Mouse (Mus musculus) kidney, postnatal 0 days (tissue): ENCODE measurements around the gene Lmx1b. TPM values are rescaled to one million over a fixed set of nuclear protein-coding genes. Genes with fewer than 3 reads are reported as not detected.

ENCODE experiments used
- ATAC-seq: fragments of 200-750 bp; cut with Nextera tagmentation; replicated peaks from 2 replicates; pipeline ENCODE4 v1.8.0; 2017; ENCODE audit warnings: low read depth, moderate number of reproducible peaks, moderate TSS enrichment, moderate library complexity; ENCODE audit not compliant: low FRiP score
- DNase-seq: peaks from one replicate; pipeline ENCODE4 v3.0.0-alpha.2; 2016; ENCODE audit warnings: low spot score
- H3K27ac ChIP-seq: fragments of 300-500 bp; sonication (generic); 2 replicates; pipeline ENCODE4 v1.5.1; 2014; ENCODE audit warnings: mild to moderate bottlenecking
- H3K27me3 ChIP-seq: fragments of 300-500 bp; sonication (generic); 2 replicates; pipeline ENCODE4 v1.6.1; 2014; ENCODE audit warnings: low read length, mixed read lengths; ENCODE audit not compliant: insufficient read depth
- H3K36me3 ChIP-seq: fragments of 300-500 bp; sonication (generic); 2 replicates; pipeline ENCODE4 v1.6.1; 2014; ENCODE audit warnings: low read length, mixed read lengths; ENCODE audit not compliant: insufficient read depth
- H3K4me1 ChIP-seq: fragments of 300-500 bp; sonication (generic); replicated peaks from 2 replicates; pipeline ENCODE4 v1.6.1; 2014; ENCODE audit warnings: antibody characterized with exemption, low read length, mixed read lengths; ENCODE audit not compliant: insufficient read depth
- H3K4me2 ChIP-seq: fragments of 300-500 bp; sonication (generic); 2 replicates; pipeline ENCODE4 v1.6.1; 2014; ENCODE audit warnings: mild to moderate bottlenecking, low read length, moderate library complexity, mixed read lengths
- H3K4me3 ChIP-seq: fragments of 300-500 bp; sonication (generic); replicated peaks from 2 replicates; pipeline ENCODE4 v1.5.1; 2014; ENCODE audit warnings: low read depth, low read length
- H3K9ac ChIP-seq: fragments of 300-500 bp; sonication (generic); 2 replicates; pipeline ENCODE4 v1.6.1; 2014; ENCODE audit warnings: low read depth, low read length
- H3K9me3 ChIP-seq: fragments of 300-500 bp; sonication (generic); replicated peaks from 2 replicates; pipeline ENCODE4 v1.6.1; 2016; ENCODE audit warnings: low read length, inconsistent platforms, mixed read lengths
- CTCF ChIP-seq: IDR thresholded peaks from 2 replicates; pipeline ENCODE4 v1.5.1; 2016; ENCODE audit warnings: antibody characterized with exemption, low read depth, mild to moderate bottlenecking, moderate library complexity
- whole genome bisulfite sequencing: fragments of 180-500 bp; shearing (Covaris S2); extraction: QIAGEN DNeasy Blood & Tissue Kit; methylation state at CpG from one replicate; pipeline ENCODE4 v1.1.7; 2014; 5-methylcytosine and 5-hydroxymethylcytosine counted together
- polyA plus RNA-seq: library from polyadenylated mRNA; unstranded; fragments of >200 nt; fragmentation: Nextera tagmentation; extraction: Ambion mirVana; gene quantifications from 2 replicates; pipeline ENCODE4 v1.2.1, GENCODE M21; 2015

Gene Lmx1b
- polyA plus RNA-seq, 1 experiment from 2014 or later, result 0.88 TPM

DNA sequence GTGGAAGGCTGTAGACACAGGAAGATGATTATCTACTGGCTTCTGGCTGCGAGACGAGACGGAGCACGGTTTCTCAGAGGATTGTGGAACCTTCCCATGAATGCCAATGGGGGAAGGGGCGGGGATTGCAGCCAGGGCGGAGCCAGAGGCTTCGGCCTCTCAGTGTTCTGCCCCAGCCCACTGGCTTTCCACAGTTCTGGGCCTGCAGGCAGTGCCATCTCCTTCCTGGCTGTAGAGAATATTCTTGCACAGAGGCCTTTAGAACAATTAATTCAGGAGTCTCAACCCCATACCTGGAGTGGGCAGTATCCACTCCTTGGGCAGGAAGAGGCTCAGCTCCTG is 18.9 kb upstream of the Lmx1b start:
- H3K9ac ChIP-seq, result no peak overlapping the region
- no peaks in the 10 kb centered on the region for H3K4me1 ChIP-seq
- 4% methylated on average over 7 of the region's 7 CpGs for WGBS
- DNase-seq (peak; percentile 49), ATAC-seq (no peak)
- H3K4me3 ChIP-seq, result no peak overlapping the region
- no peaks in the 10 kb centered on the region for H3K36me3 ChIP-seq
- no peaks in the 10 kb centered on the region for H3K9me3 ChIP-seq
- TF ChIP-seq CTCF, result no peak
- H3K4me2 ChIP-seq, result peak overlapping the region; percentile 28
- no peak overlapping the region for H3K27ac ChIP-seq
- H3K27me3 ChIP-seq, result no peaks in the 10 kb centered on the region

DNA sequence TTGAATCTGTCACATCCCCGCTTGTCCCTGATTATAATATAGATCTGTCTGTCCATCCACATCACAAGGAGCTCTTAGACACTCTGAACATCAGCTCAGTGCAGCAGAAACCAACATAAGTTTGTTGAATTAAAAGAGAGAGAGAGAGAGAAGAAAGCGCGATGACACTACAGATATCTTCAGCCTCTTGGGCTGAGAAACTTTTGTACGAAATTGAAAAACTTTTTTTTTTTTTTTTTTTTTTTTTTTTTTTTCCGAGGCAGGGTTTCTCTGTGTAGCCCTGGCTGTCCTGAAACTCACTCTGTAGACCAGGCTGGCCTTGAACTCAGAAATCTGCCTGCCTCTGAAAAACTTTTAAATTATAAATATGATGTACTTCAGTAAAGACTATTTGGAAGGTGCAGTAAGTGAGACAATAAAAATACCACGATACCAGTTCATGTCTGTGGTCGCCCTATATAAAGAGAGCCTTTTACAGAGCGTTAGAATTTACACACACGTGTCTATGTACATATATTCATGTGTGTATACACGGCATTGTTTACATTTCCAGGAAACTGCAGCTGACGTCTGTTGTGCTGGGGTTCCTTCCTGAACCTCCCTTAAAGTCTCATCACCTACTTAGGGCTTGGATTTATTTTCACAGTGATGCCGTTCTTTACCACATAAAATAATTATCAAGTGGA is 18.4 kb upstream of the Lmx1b start:
- Histone ChIP-seq H3K4me1 (no peaks in the 10 kb centered on the region), H3K36me3 (no peaks in the 10 kb centered on the region), H3K27ac (no peak overlapping the region), H3K4me2 (peak overlapping the region; percentile 28), H3K9me3 (no peaks in the 10 kb centered on the region), H3K27me3 (no peaks in the 10 kb centered on the region), H3K9ac (no peak overlapping the region), H3K4me3 (no peak overlapping the region)
- no peak for ATAC-seq
- no peak for TF ChIP-seq CTCF
- WGBS, result 44% methylated on average over 12 of the region's 12 CpGs
- no peak for DNase-seq

DNA sequence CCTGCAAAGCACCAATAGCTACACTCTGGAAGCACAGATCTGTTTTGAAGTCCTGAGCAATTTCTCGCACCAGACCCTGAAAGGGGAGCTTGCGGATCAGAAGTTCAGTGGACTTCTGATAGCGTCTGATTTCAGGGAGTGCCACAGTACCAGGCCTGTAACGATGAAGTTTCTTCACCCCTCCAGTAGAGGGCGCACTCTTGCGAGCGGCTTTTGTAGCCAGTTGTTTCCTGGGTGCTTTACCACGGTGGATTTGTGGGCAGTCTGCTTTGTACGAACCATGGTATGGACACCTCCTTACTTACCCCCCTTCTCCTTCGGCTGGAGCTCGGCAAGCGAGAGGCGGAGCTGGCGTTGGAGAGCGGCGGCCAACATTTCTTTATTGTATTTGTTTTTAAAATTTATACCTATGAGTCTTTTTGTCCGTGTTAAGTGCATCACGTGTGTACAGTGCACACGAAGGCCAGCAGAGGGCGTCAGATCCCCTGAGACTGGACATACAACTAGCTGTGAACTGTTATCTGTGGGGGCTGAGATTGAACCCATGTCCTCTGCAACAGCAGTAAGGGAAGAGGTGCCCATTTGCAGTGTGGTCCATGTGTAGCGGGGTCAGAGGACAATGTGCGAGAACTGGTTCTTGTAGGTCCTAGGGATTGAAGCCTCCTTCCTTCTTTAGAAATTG is 12.3 kb upstream of the Lmx1b start:
- TF ChIP-seq CTCF, result peak; percentile 24; the same call in 1 of the 2 replicates
- Histone ChIP-seq H3K9ac (no peak overlapping the region), H3K27ac (no peak overlapping the region), H3K4me3 (no peak overlapping the region), H3K36me3 (no peaks in the 10 kb centered on the region), H3K9me3 (no peaks in the 10 kb centered on the region), H3K4me1 (peaks cover 6% of the 10 kb centered on the region; the same call in 1 of the 2 replicates), H3K4me2 (no peak overlapping the region), H3K27me3 (no peaks in the 10 kb centered on the region)
- 86% methylated on average over 22 of the region's 22 CpGs for WGBS
- ATAC-seq, result no peak
- no peak for DNase-seq

DNA sequence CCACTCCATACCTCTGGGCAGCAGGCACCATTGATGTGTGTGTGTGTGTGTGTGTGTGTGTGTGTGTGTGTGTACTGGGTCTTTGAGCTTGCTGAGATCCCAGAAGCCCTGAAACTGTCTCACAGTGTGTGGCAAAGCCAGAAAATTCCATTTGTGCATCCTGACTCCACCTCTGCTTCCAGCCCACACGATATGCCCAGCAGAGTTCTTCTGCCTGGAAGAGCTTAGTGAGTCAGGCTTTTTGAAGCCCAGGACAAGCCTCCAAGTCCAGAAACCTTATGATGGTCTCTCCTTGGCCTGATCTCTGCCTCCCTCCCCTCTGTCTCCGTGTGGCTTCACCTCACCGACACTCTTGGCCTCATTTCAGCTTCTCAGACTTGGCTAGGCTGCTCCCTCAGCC is 9.1 kb upstream of the Lmx1b start:
- Histone ChIP-seq H3K36me3 (no peaks in the 10 kb centered on the region), H3K9ac (no peak overlapping the region), H3K27me3 (peaks cover 9% of the 10 kb centered on the region), H3K4me3 (no peak overlapping the region), H3K9me3 (no peaks in the 10 kb centered on the region), H3K27ac (no peak overlapping the region), H3K4me1 (peaks cover 6% of the 10 kb centered on the region; the same call in 1 of the 2 replicates), H3K4me2 (no peak overlapping the region)
- TF ChIP-seq CTCF, result no peak
- WGBS, result 29% methylated on average over 3 of the region's 3 CpGs
- DNase-seq (no peak), ATAC-seq (no peak)

DNA sequence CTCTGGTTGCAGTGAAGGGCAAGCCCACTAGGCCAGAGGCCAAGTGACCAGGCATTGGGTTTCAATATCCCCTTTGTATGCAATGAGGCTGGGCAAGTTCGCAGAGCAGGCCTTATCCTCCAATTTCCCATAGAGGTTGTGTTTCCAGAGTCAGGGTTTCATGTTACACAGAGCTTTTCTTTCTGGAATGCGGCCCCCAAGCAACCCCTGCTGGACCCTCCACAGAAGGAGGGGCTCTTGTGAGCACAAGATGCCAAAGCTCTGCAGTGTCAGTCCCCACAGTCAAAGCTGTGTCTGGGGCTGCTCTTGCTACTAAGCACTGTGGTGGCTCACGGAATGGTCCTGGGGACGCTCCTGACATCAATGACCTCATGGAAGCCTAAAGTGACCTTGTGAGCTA is 8.6 kb upstream of the Lmx1b start:
- Histone ChIP-seq H3K4me1 (peaks cover 6% of the 10 kb centered on the region; the same call in 1 of the 2 replicates), H3K9ac (no peak overlapping the region), H3K9me3 (no peaks in the 10 kb centered on the region), H3K4me3 (no peak overlapping the region), H3K27me3 (peaks cover 14% of the 10 kb centered on the region), H3K36me3 (no peaks in the 10 kb centered on the region), H3K27ac (no peak overlapping the region), H3K4me2 (no peak overlapping the region)
- TF ChIP-seq CTCF, result no peak
- WGBS, result 16% methylated on average over 4 of the region's 4 CpGs
- ATAC-seq (no peak), DNase-seq (no peak)

DNA sequence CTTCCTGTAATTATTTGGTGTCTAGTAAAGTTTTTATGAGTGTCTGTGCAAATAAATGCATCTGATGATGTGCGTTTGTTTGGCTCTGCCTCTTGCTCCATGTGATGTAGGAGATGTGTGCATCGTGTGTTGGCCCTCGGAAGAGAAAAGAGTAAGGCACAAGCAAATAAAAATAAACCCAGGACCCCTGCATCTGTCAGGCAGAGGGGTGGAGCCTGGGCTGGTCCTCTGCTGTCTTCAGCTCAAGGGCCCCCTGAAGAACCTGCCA is 5.9 kb upstream of the Lmx1b start:
- no peaks in the 10 kb centered on the region for H3K9me3 ChIP-seq
- peaks cover 6% of the 10 kb centered on the region; the same call in 1 of the 2 replicates for H3K4me1 ChIP-seq
- no peaks in the 10 kb centered on the region for H3K36me3 ChIP-seq
- TF ChIP-seq CTCF, result no peak
- no peak overlapping the region for H3K4me3 ChIP-seq
- H3K27ac ChIP-seq, result no peak overlapping the region
- H3K4me2 ChIP-seq, result no peak overlapping the region
- 21% methylated on average over 3 of the region's 3 CpGs for WGBS
- H3K9ac ChIP-seq, result no peak overlapping the region
- ATAC-seq, result no peak
- DNase-seq, result no peak
- H3K27me3 ChIP-seq, result peaks cover 41% of the 10 kb centered on the region
